12 mouse cellular contexts compared by ENCODE assay signal in the genomic region with DNA sequence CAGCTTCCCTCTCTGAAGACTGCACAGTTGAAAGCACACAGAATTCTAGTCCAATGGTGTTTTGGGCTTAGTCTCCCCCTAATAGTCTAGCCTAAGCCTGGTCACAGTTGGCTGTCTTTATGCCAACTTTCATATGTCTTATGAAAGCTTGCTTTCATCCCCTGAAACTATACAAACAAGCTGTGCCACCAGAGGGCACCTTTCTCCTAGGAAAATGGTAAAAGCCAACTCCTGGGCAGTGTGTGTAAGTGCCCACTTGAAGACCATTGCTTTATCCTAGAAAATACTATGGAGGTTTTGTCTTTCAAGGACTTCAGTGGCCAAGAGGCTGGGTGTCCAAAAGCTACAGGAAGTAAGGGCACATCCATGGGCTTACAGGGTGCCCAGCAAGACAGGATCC. TPM values are rescaled to one million over a fixed set of nuclear protein-coding genes. Genes with fewer than 3 reads are reported as not detected.
DNase-seq lines count a peak whose midpoint lies in the region; ATAC-seq and TF ChIP-seq lines count a peak whose summit lies in the region.
"Had no signal": no experiment of that assay in that cellular context is flagged by ENCODE, and none has a peak within 500 bp of the region (broad histone marks: within the 10 kb centered on the region; RNA-seq: fewer than 3 reads in every experiment).

No protein-coding gene starts in this region.

- peak; percentile 59 for TF ChIP-seq CTCF in left cerebral cortex, adult 2 months (IDR thresholded peaks at IDR 0.05)

- no peak overlapping the region for H3K27ac ChIP-seq in left cerebral cortex, adult 2 months
- H3K27ac ChIP-seq: heart, embryonic 13.5 days had no signal

- peak; percentile 54 to 58 for DNase-seq in cerebellum, postnatal 10 days
- no peak for DNase-seq in cerebellum, adult 11 months
- peak; percentile 13 to 37 for DNase-seq in left cerebral cortex, adult 2 months (ENCODE audit: extremely low spot score in 1 of 2, low spot score in 2 of 2)
- DNase-seq in left cerebral cortex, adult 11 months (ENCODE audit: low spot score): no peak
- DNase-seq in frontal cortex, postnatal 36 days (ENCODE audit: low spot score in 2 of 2): peak; percentile 17 to 48
- DNase-seq in mesoderm, embryonic 11.5 days (ENCODE audit: low read depth, low spot score): peak; percentile 7
- DNase-seq: adrenal gland, adult 8-10 months had no signal

- no peak for ATAC-seq in CD4-positive, CD25-positive, alpha-beta regulatory T cell, adult 4 months
- no peak for ATAC-seq in granulocyte monocyte progenitor cell, adult 5-6 weeks (replicated peaks; ENCODE audit: poor library complexity, severe bottlenecking)

- no peak overlapping the region for H3K4me3 ChIP-seq in left cerebral cortex, adult 2 months
- H3K4me3 ChIP-seq: heart, embryonic 13.5 days; megakaryocyte, embryonic 14.5 days had no signal

- intact Hi-C loops in left cerebral cortex, adult 2 months (cut with DNase I): loop anchor here (1.0 to 10.0 kb wide), 3 partner anchors 44 to 344 kb away; no protein-coding TSS in a partner anchor

RNA-seq across cellular contexts. Expression of gene Gabrp, which starts 8.3 kb away (rescaled TPM):
- total RNA-seq in left cerebral cortex, adult 2 months (2021): not detected
- polyA plus RNA-seq in CD4-positive, CD25-positive, alpha-beta regulatory T cell, adult 4 months (2017; shearing (Covaris generic)): not detected
- not detected in 2 replicates for total RNA-seq in granulocyte monocyte progenitor cell, adult 5-6 weeks (2014; fragmentation: Nextera tagmentation)
- total RNA-seq in granulocyte monocyte progenitor cell, adult 5-6 weeks (2017): not detected in 2 replicates
- total RNA-seq: adrenal gland, adult 8-10 months; left cerebral cortex, postnatal 10 days had no signal

RNA-seq across cellular contexts. Expression of gene D130052B06Rik, which starts 28.7 kb away (rescaled TPM):
- total RNA-seq in left cerebral cortex, adult 2 months (2021): not detected
- polyA plus RNA-seq in CD4-positive, CD25-positive, alpha-beta regulatory T cell, adult 4 months (2017; shearing (Covaris generic)): not detected
- not detected in 2 replicates for total RNA-seq in granulocyte monocyte progenitor cell, adult 5-6 weeks (2014; fragmentation: Nextera tagmentation)
- not detected in 2 replicates for total RNA-seq in granulocyte monocyte progenitor cell, adult 5-6 weeks (2017)
- total RNA-seq: adrenal gland, adult 8-10 months; left cerebral cortex, postnatal 10 days had no signal
- polyA plus RNA-seq: heart, embryonic 13.5 days had no signal

RNA-seq across cellular contexts. Expression of gene Ranbp17, which starts 56.9 kb away (rescaled TPM):
- 1 to 10 TPM; 7.4 to 7.6 TPM for total RNA-seq in left cerebral cortex, adult 2 months (2021)
- not detected for polyA plus RNA-seq in CD4-positive, CD25-positive, alpha-beta regulatory T cell, adult 4 months (2017; shearing (Covaris generic))
- 3.9 and 7.5 TPM in 2 replicates for total RNA-seq in granulocyte monocyte progenitor cell, adult 5-6 weeks (2014; fragmentation: Nextera tagmentation)
- 0.98 and 1.6 TPM in 2 replicates for total RNA-seq in granulocyte monocyte progenitor cell, adult 5-6 weeks (2017)

Comparison
In these comparisons a context has a peak if more than half of its experiments do, and no peak if none do; other contexts are left out.
1. DNase-seq: peak in cerebellum, postnatal 10 days (2 of 2), left cerebral cortex, adult 2 months (2 of 2), frontal cortex, postnatal 36 days (2 of 2) and mesoderm, embryonic 11.5 days (single experiment); none in cerebellum, adult 11 months (single experiment) and left cerebral cortex, adult 11 months (single experiment).